Mouse (Mus musculus) left cerebral cortex, adult 2 months (tissue): ENCODE results near the gene Actrt3. TPM values are rescaled to one million over a fixed set of nuclear protein-coding genes. Genes with fewer than 3 reads are reported as not detected.

Experiments
- DNase-seq, 2 experiments: peaks; one replicate each; pipeline ENCODE4 v3.0.0; 2021 to 2022; ENCODE audit warnings: low spot score in 2 of 2, mixed read lengths in 1 of 2; ENCODE audit errors: extremely low spot score in 1 of 2
- H3K27ac ChIP-seq: fragments of 200-600 bp; 2 replicates; pipeline ENCODE4 v1.8.1; 2022
- H3K4me3 ChIP-seq: fragments of 200-600 bp; 2 replicates; pipeline ENCODE4 v1.8.1; 2022
- CTCF ChIP-seq: fragments of 200-600 bp; IDR thresholded peaks from 2 replicates; pipeline ENCODE4 v1.8.1; 2022; ENCODE audit warnings: antibody characterized with exemption, mild to moderate bottlenecking, moderate library complexity
- intact Hi-C: fragments of 180-260 bp; cut with DNase I; formaldehyde crosslinking; loops from one replicate; pipeline ENCODE4 v1.15.1; 2025
- total RNA-seq, 2 experiments: library from RNA; stranded (reverse); gene quantifications; 2 replicates each; pipeline ENCODE4 v1.2.3; 2021

Actrt3 gene
- total RNA-seq, 2 experiments from 2014 or later = 1.0 to 1.3 TPM

GRCm38 (mm10) chr3:30560677-30561314 is 38.9 kb downstream of the Actrt3 start:
- no peak overlapping the region for H3K4me3 ChIP-seq
- no peak for DNase-seq
- no peak overlapping the region for H3K27ac ChIP-seq
- TF ChIP-seq CTCF = peak; percentile 60
- intact Hi-C loops = loop anchor here (2.0 to 5.0 kb wide), 2 partner anchors 748 to 828 kb away; no protein-coding TSS in a partner anchor

- no peak for DNase-seq
- no peak for TF ChIP-seq CTCF
- Histone ChIP-seq H3K27ac (no peak overlapping the region), H3K4me3 (no peak overlapping the region)
- intact Hi-C loops = loop anchor here (10.0 kb wide), 1 partner anchor 1519 kb away; no protein-coding TSS in a partner anchor
These were observed 46.0 kb downstream of the Actrt3 start for GRCm38 (mm10) chr3:30553741-30554140.

- intact Hi-C loops = loop anchor here (10.0 kb wide), 1 partner anchor 1515 kb away; no protein-coding TSS in a partner anchor
- Histone ChIP-seq H3K4me3 (no peak overlapping the region), H3K27ac (no peak overlapping the region)
- no peak for DNase-seq
- TF ChIP-seq CTCF = peak; percentile 31
These were observed 49.5 kb downstream of the Actrt3 start for GRCm38 (mm10) chr3:30550218-30550617.

- no peak for DNase-seq
- no peak for TF ChIP-seq CTCF
These were observed 50.8 kb downstream of the Actrt3 start for GRCm38 (mm10) chr3:30548928-30549327.

GRCm38 (mm10) chr3:30547908-30548307 is 51.8 kb downstream of the Actrt3 start, which contains the start of gene Mecom:
TSS of gene Mecom (minus strand) at chr3:30548008.
- no peak within 1 kb of the TSS for H3K4me3 ChIP-seq
- no peak for TF ChIP-seq CTCF
- no peak within 1 kb of the TSS for H3K27ac ChIP-seq
- intact Hi-C loops = no loop called here
- no peak for DNase-seq

More at GRCm38 (mm10) chr3:30548928-30549327, 50.8 kb downstream of the Actrt3 start:
- Histone ChIP-seq H3K27ac (no peak overlapping the region), H3K4me3 (no peak overlapping the region)
- intact Hi-C loops = no loop called here

Other genes starting within 250 kb of the Actrt3 start
- gene Mecom, start 51.9 kb downstream of the Actrt3 start, total RNA-seq = 1 to 10 TPM; 2.1 to 4.1 TPM
- gene Mynn, start 2.1 kb upstream of the Actrt3 start, total RNA-seq = 10 to 100 TPM; 15.2 to 16.6 TPM
- gene Lrriq4, start 44.6 kb upstream of the Actrt3 start, total RNA-seq = not detected
- not detected for gene Lrrc34, start 47.9 kb upstream of the Actrt3 start, total RNA-seq
- not detected for gene Lrrc31, start 99.9 kb upstream of the Actrt3 start, total RNA-seq
- gene Samd7, start 146.4 kb upstream of the Actrt3 start, total RNA-seq = not detected
- 100 to 1,000 TPM; 102 to 110 TPM for gene Sec62, start 192.9 kb upstream of the Actrt3 start, total RNA-seq